Mouse (Mus musculus) frontal cortex, postnatal 36 days (tissue): ENCODE data around the gene Gm12695.

Source experiments
- DNase-seq, 2 experiments: peaks; one replicate each; pipeline ENCODE4 v3.0.0; 2022; ENCODE audit warnings: low spot score in 2 of 2

The Gm12695 gene

GRCm38 (mm10) chr4:96785086-96785485 is at the start of gene Gm12695:
Gene Gm12695 (minus strand): TSS chr4:96785186.
- no peak for DNase-seq

- no peak for DNase-seq
These were observed 40.6 kb upstream of the Gm12695 start for GRCm38 (mm10) chr4:96825540-96826045.

GRCm38 (mm10) chr4:96806824-96807808 is 22.1 kb upstream of the Gm12695 start:
- DNase-seq: no peak

GRCm38 (mm10) chr4:96799380-96800157 is 14.6 kb upstream of the Gm12695 start:
- DNase-seq: peak; percentile 24 to 78

- DNase-seq: peak in 1 of 2 experiments; percentile 32
These were observed 12.6 kb upstream of the Gm12695 start for GRCm38 (mm10) chr4:96797583-96797982.

GRCm38 (mm10) chr4:96791301-96791700 is 6.3 kb upstream of the Gm12695 start:
- DNase-seq: no peak

- no peak for DNase-seq
These were observed 4.9 kb upstream of the Gm12695 start for GRCm38 (mm10) chr4:96789905-96790304.

- no peak for DNase-seq
These were observed 1.6 kb upstream of the Gm12695 start for GRCm38 (mm10) chr4:96786610-96787009.

GRCm38 (mm10) chr4:96772966-96773566 is 11.9 kb downstream of the Gm12695 start:
- DNase-seq: no peak

GRCm38 (mm10) chr4:96766396-96766998 is 18.5 kb downstream of the Gm12695 start:
- peak in 1 of 2 experiments; percentile 12 for DNase-seq

- peak in 1 of 2 experiments; percentile 26 for DNase-seq
These were observed 33.0 kb downstream of the Gm12695 start for GRCm38 (mm10) chr4:96751953-96752352.

- peak in 1 of 2 experiments; percentile 31 for DNase-seq
These were observed 44.5 kb downstream of the Gm12695 start for GRCm38 (mm10) chr4:96740472-96740871.

- DNase-seq: no peak
These were observed 55.7 kb downstream of the Gm12695 start for GRCm38 (mm10) chr4:96729256-96729655.

GRCm38 (mm10) chr4:96728211-96728610 is 56.8 kb downstream of the Gm12695 start:
- DNase-seq: no peak

GRCm38 (mm10) chr4:96725415-96726055 is 59.5 kb downstream of the Gm12695 start:
- no peak for DNase-seq

GRCm38 (mm10) chr4:96722301-96722700 is 62.7 kb downstream of the Gm12695 start:
- DNase-seq: no peak

- DNase-seq: peak in 1 of 2 experiments; percentile 40
These were observed 65.7 kb downstream of the Gm12695 start for GRCm38 (mm10) chr4:96718977-96719966.

- no peak for DNase-seq
These were observed 66.5 kb downstream of the Gm12695 start for GRCm38 (mm10) chr4:96718503-96718902.

GRCm38 (mm10) chr4:96705281-96705951 is 79.6 kb downstream of the Gm12695 start:
- peak; percentile 68 to 80 for DNase-seq
